Mouse (Mus musculus) thymus, adult 2 months (tissue): ENCODE measurements around the gene Kcnq1.

ENCODE experiments used
- CTCF ChIP-seq: fragments of 200-500 bp; IDR thresholded peaks from 2 replicates; pipeline ENCODE4 v1.5.1; 2012; ENCODE audit warnings: mild to moderate bottlenecking, control low read depth, low read length, moderate library complexity, borderline replicate concordance; ENCODE audit not compliant: control insufficient read depth, poor library complexity, insufficient read depth; ENCODE audit errors: extremely low read depth
- POLR2A ChIP-seq: fragments of 200-500 bp; IDR thresholded peaks from 2 replicates; pipeline ENCODE4 v1.6.1; 2012; ENCODE audit warnings: mild to moderate bottlenecking, low read length, control low read depth, moderate library complexity; ENCODE audit not compliant: control insufficient read depth, poor library complexity, insufficient read depth; ENCODE audit errors: extremely low read depth

- TF ChIP-seq CTCF = no peak
- no peak for TF ChIP-seq POLR2A
These were observed 26.7 kb downstream of the Kcnq1 start for GRCm38 (mm10) chr7:143132815-143133214.
